Mouse (Mus musculus) hindbrain, embryonic 14.5 days (tissue): ENCODE results near the gene Syt6. TPM values are rescaled to one million over a fixed set of nuclear protein-coding genes. Genes with fewer than 3 reads are reported as not detected.

ENCODE experiments used
- ATAC-seq: fragments of 200-750 bp; cut with Nextera tagmentation; 2 replicates; pipeline ENCODE4 v1.8.0; 2017; ENCODE audit warnings: moderate number of reproducible peaks, mild to moderate bottlenecking, moderate TSS enrichment, moderate library complexity; ENCODE audit not compliant: low FRiP score
- DNase-seq: peaks from one replicate; pipeline ENCODE4 v3.0.0-alpha.2; 2015; ENCODE audit warnings: low spot score
- H3K27ac ChIP-seq: fragments of 300-500 bp; sonication (generic); 2 replicates; pipeline ENCODE4 v1.5.1; 2014; ENCODE audit warnings: mild to moderate bottlenecking, moderate library complexity
- H3K27me3 ChIP-seq: fragments of 300-500 bp; sonication (generic); 2 replicates; pipeline ENCODE4 v1.6.1; 2014; ENCODE audit warnings: mild to moderate bottlenecking, low read length, mixed read lengths; ENCODE audit not compliant: control insufficient read depth, insufficient read depth
- H3K36me3 ChIP-seq: fragments of 300-500 bp; sonication (generic); replicated peaks from 2 replicates; pipeline ENCODE4 v1.6.1; 2014; ENCODE audit not compliant: control insufficient read depth, insufficient read depth
- H3K4me1 ChIP-seq: fragments of 300-500 bp; sonication (generic); replicated peaks from 2 replicates; pipeline ENCODE4 v1.6.1; 2014; ENCODE audit warnings: antibody characterized with exemption, low read length, mixed read lengths; ENCODE audit not compliant: control insufficient read depth, insufficient read depth
- H3K4me2 ChIP-seq: fragments of 300-500 bp; sonication (generic); replicated peaks from 2 replicates; pipeline ENCODE4 v1.6.1; 2014; ENCODE audit warnings: mild to moderate bottlenecking, moderate library complexity
- H3K4me3 ChIP-seq: fragments of 300-500 bp; sonication (generic); replicated peaks from 2 replicates; pipeline ENCODE4 v1.5.1; 2014; ENCODE audit warnings: mild to moderate bottlenecking, low read length
- H3K9ac ChIP-seq: fragments of 300-500 bp; sonication (generic); 2 replicates; pipeline ENCODE4 v1.6.1; 2014
- H3K9me3 ChIP-seq: fragments of 300-500 bp; sonication (generic); 2 replicates; pipeline ENCODE4 v1.6.1; 2016; ENCODE audit warnings: low read length; ENCODE audit not compliant: control insufficient read depth
- WGBS: fragments of 180-500 bp; shearing (Covaris S2); extraction: QIAGEN DNeasy Blood & Tissue Kit; methylation state at CpG from one replicate; pipeline ENCODE4 v1.1.7; 2014; 5-methylcytosine and 5-hydroxymethylcytosine counted together
- microRNA-seq: library from miRNA; unstranded; fragments of <30 nt; microRNA quantifications from one replicate; pipeline ENCODE4, GENCODE M21; 2016
- polyA plus RNA-seq: library from polyadenylated mRNA; unstranded; fragments of >200 nt; fragmentation: Nextera tagmentation; extraction: Ambion mirVana; gene quantifications from 2 replicates; pipeline ENCODE4 v1.2.1, GENCODE M21; 2014

Gene Syt6
- polyA plus RNA-seq, 1 experiment from 2014 or later = 14.9 TPM

- 1% methylated on average over 21 of the region's 21 CpGs for WGBS
These were observed 108.4 kb downstream of the Syt6 start for GRCm38 (mm10) chr3:103683234-103683965.

GRCm38 (mm10) chr3:103683966-103684319 is 108.9 kb downstream of the Syt6 start:
- no peaks in the 10 kb centered on the region for H3K9me3 ChIP-seq
- no peak overlapping the region for H3K27ac ChIP-seq
- H3K27me3 ChIP-seq = no peaks in the 10 kb centered on the region
- ATAC-seq = no peak
- H3K9ac ChIP-seq = no peak overlapping the region
- H3K4me2 ChIP-seq = peak overlapping the region; percentile 41
- no peak for DNase-seq
- 38% methylated on average over 5 of the region's 5 CpGs for WGBS
- no peaks in the 10 kb centered on the region for H3K36me3 ChIP-seq
- H3K4me1 ChIP-seq = peaks cover 15% of the 10 kb centered on the region
- H3K4me3 ChIP-seq = no peak overlapping the region

More at GRCm38 (mm10) chr3:103683234-103683965, 108.4 kb downstream of the Syt6 start:
- no peaks in the 10 kb centered on the region for H3K9me3 ChIP-seq
- ATAC-seq = peak; percentile 24; the same call in 1 of the 2 replicates
- H3K4me3 ChIP-seq = peak overlapping the region; percentile 9; the same call in 1 of the 2 replicates
- peaks cover 15% of the 10 kb centered on the region for H3K4me1 ChIP-seq
- no peak for DNase-seq
- peak overlapping the region; percentile 41 for H3K4me2 ChIP-seq
- H3K36me3 ChIP-seq = no peaks in the 10 kb centered on the region
- H3K27ac ChIP-seq = no peak overlapping the region
- 0 out of 2 replicates have a peak overlapping the region, but pooled peaks have one; percentile 28 for H3K9ac ChIP-seq
- no peaks in the 10 kb centered on the region for H3K27me3 ChIP-seq

- Histone ChIP-seq H3K4me3 (no peak overlapping the region), H3K36me3 (no peaks in the 10 kb centered on the region), H3K27ac (no peak overlapping the region), H3K4me2 (no peak overlapping the region), H3K27me3 (no peaks in the 10 kb centered on the region), H3K4me1 (peaks cover 2% of the 10 kb centered on the region), H3K9ac (no peak overlapping the region), H3K9me3 (no peaks in the 10 kb centered on the region)
- DNase-seq (no peak), ATAC-seq (no peak)
- WGBS = 70% methylated on average over 1 of the region's 1 CpGs
These were observed 114.0 kb downstream of the Syt6 start for GRCm38 (mm10) chr3:103689043-103689442.

GRCm38 (mm10) chr3:103690506-103690905 is 115.5 kb downstream of the Syt6 start:
- Histone ChIP-seq H3K9ac (no peak overlapping the region), H3K4me1 (no peaks in the 10 kb centered on the region), H3K4me2 (no peak overlapping the region), H3K9me3 (no peaks in the 10 kb centered on the region), H3K27ac (no peak overlapping the region), H3K4me3 (no peak overlapping the region), H3K36me3 (no peaks in the 10 kb centered on the region), H3K27me3 (no peaks in the 10 kb centered on the region)
- no peak for ATAC-seq
- no peak for DNase-seq
- WGBS = 84% methylated on average over 3 of the region's 3 CpGs

Small RNA genes within 50 kb of the gene (microRNA-seq; reads per million reads assigned to microRNA genes)
- not detected for gene Gm25325

Other genes with a start within 250 kb of the Syt6 start
- 0.11 and 0.16 TPM in 2 replicates for gene Atg4a-ps, start 70.8 kb downstream of the Syt6 start, polyA plus RNA-seq
- gene Olfml3, start 162.8 kb downstream of the Syt6 start, polyA plus RNA-seq = 12.0 and 12.4 TPM in 2 replicates
- not detected in 2 replicates for gene Gm10964, start 164.1 kb downstream of the Syt6 start, polyA plus RNA-seq
- gene Hipk1, start 216.3 kb downstream of the Syt6 start, polyA plus RNA-seq = 16.3 and 17.6 TPM in 2 replicates
- 18.5 and 18.8 TPM in 2 replicates for gene Dclre1b, start 234.2 kb downstream of the Syt6 start, polyA plus RNA-seq
- gene Ap4b1, start 234.3 kb downstream of the Syt6 start, polyA plus RNA-seq = 20.4 and 25.2 TPM in 2 replicates
- 0.54 TPM in 1 of 2 replicates, not detected in the other for gene Gm43064, start 234.3 kb downstream of the Syt6 start, polyA plus RNA-seq